Mouse (Mus musculus) cerebellum, adult 9-11 months (tissue): Measurements from ENCODE around the gene Rnf41.

Source experiments
- DNase-seq: peaks from one replicate; pipeline ENCODE4 v3.0.0; 2022

Rnf41 gene

GRCm38 (mm10) chr10:128388941-128389340 is 22.5 kb upstream of the Rnf41 start:
- no peak for DNase-seq

- no peak for DNase-seq
Observed at GRCm38 (mm10) chr10:128389570-128389969, 21.9 kb upstream of the Rnf41 start.

GRCm38 (mm10) chr10:128390366-128390765 is 21.1 kb upstream of the Rnf41 start:
- DNase-seq, result no peak

GRCm38 (mm10) chr10:128391850-128392249 is 19.6 kb upstream of the Rnf41 start:
- no peak for DNase-seq

- DNase-seq, result no peak
Observed at GRCm38 (mm10) chr10:128396017-128396673, 15.3 kb upstream of the Rnf41 start.

- no peak for DNase-seq
Observed at GRCm38 (mm10) chr10:128396716-128397264, 14.7 kb upstream of the Rnf41 start.

GRCm38 (mm10) chr10:128397466-128397865 is 14.0 kb upstream of the Rnf41 start:
- DNase-seq, result peak; percentile 76

- peak; percentile 15 for DNase-seq
Observed at GRCm38 (mm10) chr10:128400338-128400737, 11.1 kb upstream of the Rnf41 start.

- DNase-seq, result peak; percentile 17
Observed at GRCm38 (mm10) chr10:128401056-128401455, 10.4 kb upstream of the Rnf41 start, which contains the start of gene Slc39a5. Gene Slc39a5, minus strand, starts transcription at chr10:128401229.

GRCm38 (mm10) chr10:128401638-128402037 is 9.8 kb upstream of the Rnf41 start:
- DNase-seq, result no peak

GRCm38 (mm10) chr10:128403931-128404330 is 7.5 kb upstream of the Rnf41 start:
- DNase-seq, result peak; percentile 84

GRCm38 (mm10) chr10:128408591-128409535 is 2.6 kb upstream of the Rnf41 start:
- DNase-seq, result peak; percentile 72

GRCm38 (mm10) chr10:128409692-128410559 is 1.5 kb upstream of the Rnf41 start:
- peak; percentile 98 for DNase-seq

GRCm38 (mm10) chr10:128410560-128410845 is 954 bp upstream of the Rnf41 start:
- no peak for DNase-seq

GRCm38 (mm10) chr10:128412055-128412381 is 561 bp downstream of the Rnf41 start:
- no peak for DNase-seq

GRCm38 (mm10) chr10:128412558-128412957 is 1.1 kb downstream of the Rnf41 start:
- DNase-seq, result no peak

GRCm38 (mm10) chr10:128413076-128413475 is 1.6 kb downstream of the Rnf41 start:
- DNase-seq, result no peak

- DNase-seq, result no peak
Observed at GRCm38 (mm10) chr10:128414848-128415247, 3.4 kb downstream of the Rnf41 start.

- DNase-seq, result no peak
Observed at GRCm38 (mm10) chr10:128422426-128422825, 11.0 kb downstream of the Rnf41 start.

GRCm38 (mm10) chr10:128424604-128425003 is 13.1 kb downstream of the Rnf41 start:
- DNase-seq, result no peak

- no peak for DNase-seq
Observed at GRCm38 (mm10) chr10:128425260-128425659, 13.8 kb downstream of the Rnf41 start.

- no peak for DNase-seq
Observed at GRCm38 (mm10) chr10:128429052-128429451, 17.6 kb downstream of the Rnf41 start.

- no peak for DNase-seq
Observed at GRCm38 (mm10) chr10:128429454-128429853, 18.0 kb downstream of the Rnf41 start.
